Mouse (Mus musculus) thymus, adult 2 months (tissue): ENCODE measurements at regions not wholly inside any gene's neighbourhood (a gene's known extent, or its start where the extent isn't known, plus 50 kb on each side); places are given as distances from the start of the nearest gene placed in this dataset.

Experiments
- DNase-seq: peaks from one replicate; pipeline ENCODE4 v3.0.0; 2021
- H3K27ac ChIP-seq: fragments of 200-500 bp; 2 replicates; pipeline ENCODE4 v1.5.1; 2012; ENCODE audit warnings: low read length, control low read depth; ENCODE audit not compliant: control insufficient read depth, insufficient read depth
- H3K27me3 ChIP-seq: fragments of 200-500 bp; 2 replicates; pipeline ENCODE4 v1.6.1; 2012; ENCODE audit warnings: mild to moderate bottlenecking, low read length, moderate library complexity, mixed read lengths; ENCODE audit not compliant: control insufficient read depth, insufficient read depth
- H3K36me3 ChIP-seq: fragments of 200-500 bp; 2 replicates; pipeline ENCODE4 v1.6.1; 2012; ENCODE audit warnings: mild to moderate bottlenecking, low read length, moderate library complexity; ENCODE audit not compliant: control insufficient read depth, insufficient read depth
- H3K4me1 ChIP-seq: fragments of 200-500 bp; replicated peaks from 2 replicates; pipeline ENCODE4 v1.6.1; 2012; ENCODE audit warnings: low read length; ENCODE audit not compliant: control insufficient read depth, insufficient read depth
- H3K4me3 ChIP-seq: fragments of 200-500 bp; 2 replicates; pipeline ENCODE4 v1.5.1; 2012; ENCODE audit warnings: mild to moderate bottlenecking, low read length, control low read depth, moderate library complexity; ENCODE audit not compliant: control insufficient read depth, insufficient read depth
- CTCF ChIP-seq: fragments of 200-500 bp; IDR thresholded peaks from 2 replicates; pipeline ENCODE4 v1.5.1; 2012; ENCODE audit warnings: mild to moderate bottlenecking, control low read depth, low read length, moderate library complexity, borderline replicate concordance; ENCODE audit not compliant: control insufficient read depth, poor library complexity, insufficient read depth; ENCODE audit errors: extremely low read depth
- POLR2A ChIP-seq: fragments of 200-500 bp; IDR thresholded peaks from 2 replicates; pipeline ENCODE4 v1.6.1; 2012; ENCODE audit warnings: mild to moderate bottlenecking, low read length, control low read depth, moderate library complexity; ENCODE audit not compliant: control insufficient read depth, poor library complexity, insufficient read depth; ENCODE audit errors: extremely low read depth
- WGBS: fragments of 180-500 bp; shearing (Covaris S2); methylation state at CpG from one replicate; pipeline ENCODE4 v1.1.7; 2018; 5-methylcytosine and 5-hydroxymethylcytosine counted together

DNA sequence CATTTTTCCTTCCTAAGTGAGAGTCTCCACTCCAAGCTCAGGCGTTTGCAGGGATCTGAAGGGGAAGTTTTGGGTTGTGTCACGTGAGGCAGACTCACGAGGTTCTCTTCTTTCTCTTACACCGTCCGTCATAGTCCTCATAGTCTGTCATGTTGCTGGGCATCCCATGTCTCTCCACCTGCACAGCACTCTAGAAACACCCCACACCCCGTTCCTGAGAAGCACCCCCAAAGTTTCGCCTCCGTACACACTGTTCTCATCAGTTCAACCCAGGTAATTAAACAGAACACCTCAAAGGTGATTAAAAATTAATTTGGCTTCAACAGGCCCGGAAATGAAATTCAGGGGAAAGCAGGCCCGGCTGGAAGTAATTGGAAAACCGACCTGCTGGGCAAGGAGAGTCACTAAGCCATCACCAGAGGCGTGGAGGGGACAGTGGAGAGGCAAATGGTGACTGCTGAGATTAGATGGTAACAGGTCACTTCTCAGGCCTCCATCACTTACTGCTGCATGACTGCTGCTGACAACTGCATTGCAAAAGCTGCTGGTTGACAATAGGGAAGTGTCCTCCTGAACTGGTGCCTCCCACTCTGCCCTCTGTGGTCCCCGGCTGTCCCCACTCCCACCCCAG lies 63.1 kb upstream of the Smndc1 start:
- WGBS: 96% methylated on average over 13 of the region's 13 CpGs
- TF ChIP-seq POLR2A (no peak), CTCF (no peak)
- Histone ChIP-seq H3K27ac (no peak overlapping the region), H3K27me3 (no peaks in the 10 kb centered on the region), H3K36me3 (no peaks in the 10 kb centered on the region), H3K4me3 (no peak overlapping the region), H3K4me1 (peaks cover 11% of the 10 kb centered on the region; the same call in 1 of the 2 replicates)
- DNase-seq: no peak

DNA sequence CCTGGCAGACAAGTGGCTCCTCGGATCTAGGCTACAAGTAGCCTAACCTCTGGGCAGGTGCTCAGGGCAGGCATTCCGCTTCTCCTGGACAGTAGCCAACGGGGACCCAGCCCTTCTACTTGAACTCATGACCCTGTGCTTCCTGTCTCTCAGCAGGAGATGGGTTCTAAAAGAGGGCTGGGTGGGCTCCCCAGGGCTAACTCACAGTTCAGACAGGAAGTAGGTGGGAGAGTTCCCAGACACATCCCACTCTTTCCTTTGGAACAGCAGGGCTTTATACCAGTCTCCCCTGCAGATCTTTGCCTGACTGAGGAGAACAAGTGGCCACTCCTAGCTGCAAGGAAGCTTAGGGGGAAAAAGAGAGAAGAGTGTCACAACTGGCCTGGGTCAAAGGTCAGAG lies 62.0 kb upstream of the Smndc1 start:
- no peak for DNase-seq
- TF ChIP-seq CTCF: no peak
- no peak for TF ChIP-seq POLR2A

DNA sequence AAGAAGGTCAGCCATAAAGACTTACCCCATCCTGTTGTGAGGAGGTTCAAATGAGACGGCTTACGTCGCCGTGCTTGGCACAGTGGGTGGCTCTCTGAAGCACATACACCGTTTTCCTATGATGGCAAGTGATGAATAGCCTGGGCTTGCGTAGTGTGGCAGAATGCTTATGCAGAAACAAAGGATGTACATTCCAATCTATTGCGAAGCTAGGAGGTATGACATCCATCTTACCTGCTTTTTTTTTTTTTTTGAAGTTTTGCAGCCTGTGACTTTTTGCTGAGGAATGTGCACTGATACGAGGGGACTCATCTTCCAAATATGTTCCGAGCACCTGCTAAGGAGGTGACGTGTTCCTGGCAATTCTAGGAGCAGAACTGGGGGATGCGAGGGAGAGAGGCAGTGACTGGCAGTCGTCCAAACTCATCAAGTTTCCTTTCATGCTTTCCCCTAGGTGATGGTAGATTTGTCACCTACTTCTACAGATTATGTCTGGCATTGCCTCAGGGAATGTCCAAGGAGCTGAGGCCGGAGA lies 61.1 kb upstream of the Smndc1 start:
- Histone ChIP-seq H3K4me3 (no peak overlapping the region), H3K36me3 (no peaks in the 10 kb centered on the region), H3K4me1 (peaks cover 24% of the 10 kb centered on the region), H3K27me3 (no peaks in the 10 kb centered on the region), H3K27ac (no peak overlapping the region)
- 89% methylated on average over 13 of the region's 13 CpGs for WGBS
- DNase-seq: no peak
- TF ChIP-seq CTCF: no peak
- no peak for TF ChIP-seq POLR2A

More for the DNA sequence above, 62.0 kb upstream of the Smndc1 start:
- H3K36me3 ChIP-seq: no peaks in the 10 kb centered on the region
- 82% methylated on average over 3 of the region's 3 CpGs for WGBS
- H3K27me3 ChIP-seq: no peaks in the 10 kb centered on the region
- H3K4me1 ChIP-seq: peaks cover 15% of the 10 kb centered on the region
- no peak overlapping the region for H3K4me3 ChIP-seq
- no peak overlapping the region for H3K27ac ChIP-seq

DNA sequence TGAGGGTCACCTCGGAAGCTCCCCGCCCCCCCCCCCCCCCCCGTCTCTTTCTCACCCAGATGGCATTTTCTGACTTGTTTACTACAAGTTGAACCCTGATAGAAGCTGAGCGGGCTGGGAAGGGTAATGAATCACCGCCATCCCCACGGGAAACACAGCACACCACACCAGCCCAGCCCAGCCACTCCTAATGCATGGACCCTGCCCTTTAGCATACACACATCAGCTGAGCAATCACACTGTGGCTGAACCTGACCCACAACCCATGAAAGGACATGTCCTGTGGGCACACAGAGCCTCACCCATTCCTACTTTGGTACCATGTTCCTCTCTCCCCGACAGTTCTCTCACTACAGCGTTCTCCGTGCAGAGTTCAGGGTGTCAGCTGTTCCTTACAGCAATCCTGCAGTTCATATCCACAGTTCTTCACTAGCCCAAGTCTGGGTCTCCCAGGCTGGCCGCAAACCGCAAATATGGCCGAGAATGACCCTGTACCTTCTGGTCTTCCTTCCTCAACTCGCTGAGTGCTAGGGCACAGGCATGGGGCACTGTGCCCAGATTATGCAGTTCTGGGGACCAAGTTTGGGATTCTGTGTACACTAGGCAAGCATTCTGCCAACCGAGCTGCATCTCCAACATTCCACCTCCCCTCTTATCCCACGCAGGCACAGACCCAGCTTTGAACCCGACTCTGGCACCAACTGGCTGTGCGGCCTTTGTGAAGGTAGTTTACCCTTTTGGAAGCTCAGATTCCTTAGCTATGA lies 60.4 kb upstream of the Smndc1 start:
- peaks cover 30% of the 10 kb centered on the region for H3K4me1 ChIP-seq
- no peaks in the 10 kb centered on the region for H3K27me3 ChIP-seq
- no peak for TF ChIP-seq POLR2A
- TF ChIP-seq CTCF: no peak
- 83% methylated on average over 17 of the region's 17 CpGs for WGBS
- H3K27ac ChIP-seq: no peak overlapping the region
- H3K4me3 ChIP-seq: no peak overlapping the region
- DNase-seq: no peak
- H3K36me3 ChIP-seq: no peaks in the 10 kb centered on the region

DNA sequence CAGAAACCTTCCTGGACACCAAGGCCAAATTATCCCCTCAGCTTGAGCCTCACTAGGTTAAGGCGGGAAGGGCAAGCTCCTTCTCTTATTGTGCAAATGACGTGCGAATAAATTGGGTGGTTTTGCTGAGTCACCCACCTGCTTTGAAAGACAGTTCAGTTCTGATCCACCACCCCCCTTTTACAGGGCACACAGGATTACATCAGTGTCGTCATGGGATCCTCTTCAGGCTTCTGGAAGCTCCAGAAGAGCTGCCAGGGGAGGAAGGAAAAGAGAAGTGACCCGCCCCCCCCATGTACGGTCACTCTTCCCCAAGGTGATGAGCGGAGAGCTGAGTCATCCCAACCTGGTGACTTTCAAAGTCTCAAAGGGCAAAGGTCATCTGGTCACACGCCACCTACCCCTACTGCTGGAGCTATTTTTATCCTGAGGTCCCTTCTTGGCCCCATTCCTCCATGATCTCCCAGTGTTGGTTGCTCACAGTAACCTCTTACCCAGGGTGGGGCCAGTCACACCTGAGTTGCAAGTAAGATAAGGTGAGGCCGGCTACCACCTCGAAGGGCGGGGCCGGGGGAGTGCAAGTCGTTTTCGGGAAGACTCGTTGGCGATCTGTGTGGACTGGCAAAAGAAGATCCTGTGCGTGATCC lies 58.9 kb upstream of the Smndc1 start:
- DNase-seq: no peak
- H3K36me3 ChIP-seq: no peaks in the 10 kb centered on the region
- peaks cover 43% of the 10 kb centered on the region for H3K4me1 ChIP-seq
- H3K27ac ChIP-seq: no peak overlapping the region
- H3K4me3 ChIP-seq: no peak overlapping the region
- WGBS: 96% methylated on average over 17 of the region's 17 CpGs
- TF ChIP-seq POLR2A (no peak), CTCF (no peak)
- H3K27me3 ChIP-seq: no peaks in the 10 kb centered on the region

DNA sequence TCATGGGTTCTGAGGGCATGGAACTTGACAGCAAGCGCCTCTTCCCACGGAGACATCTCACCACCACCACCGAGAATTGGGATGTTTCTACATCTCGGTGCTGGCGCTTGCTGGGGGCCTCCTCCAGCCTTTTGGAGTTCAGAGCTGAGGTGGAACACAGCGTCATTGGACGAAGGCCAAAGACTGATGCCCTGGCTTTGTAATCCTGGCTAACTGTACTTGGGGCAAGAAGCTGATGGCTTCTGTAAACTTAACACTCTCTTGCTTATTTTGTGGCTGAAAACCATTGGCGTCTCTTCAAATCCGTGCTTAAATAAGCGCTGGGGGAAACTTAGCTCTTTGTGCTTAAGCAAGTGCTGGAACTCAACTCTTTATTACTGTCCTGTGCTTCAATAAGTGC lies 57.8 kb upstream of the Smndc1 start:
- H3K4me3 ChIP-seq: no peak overlapping the region
- no peak overlapping the region for H3K27ac ChIP-seq
- TF ChIP-seq POLR2A: no peak
- TF ChIP-seq CTCF: no peak
- H3K27me3 ChIP-seq: no peaks in the 10 kb centered on the region
- 94% methylated on average over 10 of the region's 10 CpGs for WGBS
- H3K36me3 ChIP-seq: no peaks in the 10 kb centered on the region
- peaks cover 53% of the 10 kb centered on the region for H3K4me1 ChIP-seq
- no peak for DNase-seq
